Mouse (Mus musculus): ENCODE results near the gene Nf1. TPM values are rescaled to one million over a fixed set of nuclear protein-coding genes. Genes with fewer than 3 reads are reported as not detected.
A peak's percentile ranks its signal among the peaks of the same experiment; 100 is the strongest.

Gene Nf1
- polyA plus RNA-seq, 1 experiment from 2014 or later, result 6.6 TPM

DNA sequence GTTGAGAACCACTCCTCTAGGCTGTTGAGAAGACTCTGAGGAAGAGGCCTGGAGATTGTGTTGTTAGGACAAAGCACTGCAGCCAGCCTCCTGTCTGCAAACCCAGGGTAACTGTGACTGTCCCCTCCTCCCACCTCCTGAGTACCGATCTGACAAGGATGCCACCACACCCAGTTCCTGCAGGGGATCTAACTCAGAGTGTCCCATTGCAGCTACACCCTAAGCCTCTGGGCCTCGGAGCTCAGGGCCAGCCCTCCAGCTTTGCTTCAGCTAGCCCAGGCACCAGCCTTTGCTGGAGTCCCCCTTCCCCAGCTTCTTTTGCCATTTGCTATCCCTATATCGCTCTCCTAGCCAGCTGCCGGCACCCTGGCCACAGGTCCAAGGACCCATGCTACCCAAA is 274.2 kb downstream of the Nf1 start:
- no peaks in the 10 kb centered on the region for H3K9me3 ChIP-seq (ENCODE audit: low read length)
- H3K9ac ChIP-seq (replicated peaks; ENCODE audit: low read length), result no peak overlapping the region
- no peak overlapping the region for H3K4me3 ChIP-seq (ENCODE audit: low read length)
- peaks cover 9% of the 10 kb centered on the region for H3K4me1 ChIP-seq (ENCODE audit: insufficient read depth, low read length)
- no peaks in the 10 kb centered on the region for H3K36me3 ChIP-seq (ENCODE audit: insufficient read depth, low read length)
- no peak for ATAC-seq (ENCODE audit: low FRiP score, low TSS enrichment)
- no peak overlapping the region for H3K27ac ChIP-seq (ENCODE audit: low read length)
- WGBS, result 50% methylated on average over 4 of the region's 4 CpGs
- no peak overlapping the region for H3K4me2 ChIP-seq (replicated peaks; ENCODE audit: low read depth, low read length)
- no peaks in the 10 kb centered on the region for H3K27me3 ChIP-seq (ENCODE audit: insufficient read depth, low read length)

DNA sequence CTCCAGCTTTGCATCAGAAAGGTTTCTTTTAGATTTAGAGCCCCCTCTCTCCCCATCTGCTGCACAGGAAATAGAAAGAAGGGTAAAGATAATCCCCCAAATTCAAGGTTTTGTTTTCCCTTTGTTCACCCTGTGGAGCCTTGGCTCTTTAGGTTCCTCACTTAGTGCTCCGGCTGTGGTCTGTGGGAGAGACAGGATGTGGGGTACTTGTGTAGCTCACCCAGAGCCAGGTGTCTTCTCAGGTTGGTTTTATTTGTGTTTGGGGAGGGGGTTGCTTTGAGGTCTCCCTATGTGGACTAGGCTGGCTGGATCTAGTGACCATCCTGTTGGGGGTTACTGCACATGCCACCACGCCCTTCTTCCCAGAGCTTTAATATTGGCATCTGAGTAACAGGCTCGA is 275.4 kb downstream of the Nf1 start:
- Histone ChIP-seq H3K9me3 (ENCODE audit: low read length) (no peaks in the 10 kb centered on the region), H3K36me3 (ENCODE audit: insufficient read depth, low read length) (no peaks in the 10 kb centered on the region), H3K4me2 (replicated peaks; ENCODE audit: low read depth, low read length) (no peak overlapping the region), H3K27me3 (ENCODE audit: insufficient read depth, low read length) (no peaks in the 10 kb centered on the region), H3K4me3 (ENCODE audit: low read length) (no peak overlapping the region), H3K4me1 (ENCODE audit: insufficient read depth, low read length) (peaks cover 9% of the 10 kb centered on the region), H3K9ac (replicated peaks; ENCODE audit: low read length) (no peak overlapping the region), H3K27ac (ENCODE audit: low read length) (no peak overlapping the region)
- 69% methylated on average over 3 of the region's 3 CpGs for WGBS
- no peak for ATAC-seq (ENCODE audit: low FRiP score, low TSS enrichment)

DNA sequence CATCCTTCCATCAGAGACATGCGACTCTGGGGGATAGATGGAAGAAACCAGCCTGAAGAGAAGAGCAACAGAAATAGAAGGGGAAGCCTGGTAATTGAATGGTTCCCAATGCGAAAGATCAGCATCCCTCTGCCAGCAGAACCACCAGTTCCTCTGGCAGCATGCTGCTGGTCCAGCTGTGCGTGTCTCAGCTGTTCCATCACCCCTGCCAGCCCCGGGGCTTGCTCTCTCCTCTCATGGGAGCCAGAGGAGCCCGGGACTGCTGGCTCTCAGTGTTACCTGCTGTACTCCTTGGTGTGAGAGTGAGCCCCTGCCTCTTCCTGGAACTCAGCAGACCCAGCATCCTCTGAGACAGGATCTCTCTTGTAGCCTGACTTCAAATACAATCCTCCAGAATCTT is 276.4 kb downstream of the Nf1 start:
- no peak overlapping the region for H3K9ac ChIP-seq (replicated peaks; ENCODE audit: low read length)
- ATAC-seq (ENCODE audit: low FRiP score, low TSS enrichment), result no peak
- no peak overlapping the region for H3K4me3 ChIP-seq (ENCODE audit: low read length)
- H3K27me3 ChIP-seq (ENCODE audit: insufficient read depth, low read length), result no peaks in the 10 kb centered on the region
- H3K4me1 ChIP-seq (ENCODE audit: insufficient read depth, low read length), result peaks cover 7% of the 10 kb centered on the region
- WGBS, result 75% methylated on average over 5 of the region's 5 CpGs
- no peak overlapping the region for H3K4me2 ChIP-seq (replicated peaks; ENCODE audit: low read depth, low read length)
- no peak overlapping the region for H3K27ac ChIP-seq (ENCODE audit: low read length)
- no peaks in the 10 kb centered on the region for H3K9me3 ChIP-seq (ENCODE audit: low read length)
- H3K36me3 ChIP-seq (ENCODE audit: insufficient read depth, low read length), result no peaks in the 10 kb centered on the region

DNA sequence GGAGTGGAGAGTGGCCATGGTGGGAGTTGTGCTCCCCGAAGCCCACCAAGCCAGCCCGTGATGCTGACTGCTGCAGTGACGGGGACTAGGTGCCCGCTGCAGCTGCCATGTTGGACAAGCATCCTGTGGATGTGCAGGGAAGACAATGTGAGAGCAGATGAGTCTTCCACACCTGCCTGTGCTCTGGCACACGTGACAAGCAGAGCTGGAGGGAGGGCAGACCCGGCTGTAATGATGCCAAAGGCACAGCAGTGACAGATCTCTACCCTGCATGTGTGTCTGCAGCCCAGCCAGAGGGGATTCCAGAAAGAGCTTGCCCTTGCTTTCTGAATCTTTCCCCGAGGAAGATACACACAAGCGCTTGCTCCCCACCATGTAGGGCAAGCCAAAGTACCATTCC is 278.5 kb downstream of the Nf1 start:
- 87% methylated on average over 8 of the region's 8 CpGs for WGBS
- H3K9me3 ChIP-seq (ENCODE audit: low read length), result no peaks in the 10 kb centered on the region
- no peak overlapping the region for H3K27ac ChIP-seq (ENCODE audit: low read length)
- H3K4me3 ChIP-seq (ENCODE audit: low read length), result no peak overlapping the region
- no peak for ATAC-seq (ENCODE audit: low FRiP score, low TSS enrichment)
- no peak overlapping the region for H3K9ac ChIP-seq (replicated peaks; ENCODE audit: low read length)
- no peak overlapping the region for H3K4me2 ChIP-seq (replicated peaks; ENCODE audit: low read depth, low read length)
- H3K27me3 ChIP-seq (ENCODE audit: insufficient read depth, low read length), result no peaks in the 10 kb centered on the region
- no peaks in the 10 kb centered on the region for H3K36me3 ChIP-seq (ENCODE audit: insufficient read depth, low read length)
- H3K4me1 ChIP-seq (ENCODE audit: insufficient read depth, low read length), result no peaks in the 10 kb centered on the region

DNA sequence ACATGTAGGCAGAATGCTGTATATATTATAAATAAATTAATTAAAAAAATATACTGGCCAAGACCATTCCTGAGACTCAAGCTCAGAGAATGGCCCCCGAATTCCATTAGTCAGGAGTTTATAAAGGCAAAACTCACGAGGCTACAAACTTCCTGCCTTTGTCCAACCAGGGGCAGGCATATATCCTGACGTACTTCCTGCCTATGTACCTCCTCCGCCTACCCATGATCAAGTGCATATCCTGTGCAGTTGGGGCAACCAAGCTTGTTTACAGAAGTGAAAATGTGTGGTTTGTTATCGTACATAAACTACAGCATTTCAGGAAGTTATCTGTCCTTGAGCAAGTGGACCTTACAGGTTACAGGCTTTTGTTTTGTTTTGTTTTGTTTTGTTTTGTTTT is 283.5 kb downstream of the Nf1 start:
- Histone ChIP-seq H3K27ac (ENCODE audit: low read length) (no peak overlapping the region), H3K4me3 (ENCODE audit: low read length) (no peak overlapping the region), H3K27me3 (ENCODE audit: insufficient read depth, low read length) (no peaks in the 10 kb centered on the region), H3K4me1 (ENCODE audit: insufficient read depth, low read length) (no peaks in the 10 kb centered on the region), H3K9me3 (ENCODE audit: low read length) (no peaks in the 10 kb centered on the region), H3K36me3 (ENCODE audit: insufficient read depth, low read length) (no peaks in the 10 kb centered on the region), H3K4me2 (replicated peaks; ENCODE audit: low read depth, low read length) (no peak overlapping the region), H3K9ac (replicated peaks; ENCODE audit: low read length) (no peak overlapping the region)
- no peak for ATAC-seq (ENCODE audit: low FRiP score, low TSS enrichment)
- WGBS, result 67% methylated on average over 5 of the region's 5 CpGs

DNA sequence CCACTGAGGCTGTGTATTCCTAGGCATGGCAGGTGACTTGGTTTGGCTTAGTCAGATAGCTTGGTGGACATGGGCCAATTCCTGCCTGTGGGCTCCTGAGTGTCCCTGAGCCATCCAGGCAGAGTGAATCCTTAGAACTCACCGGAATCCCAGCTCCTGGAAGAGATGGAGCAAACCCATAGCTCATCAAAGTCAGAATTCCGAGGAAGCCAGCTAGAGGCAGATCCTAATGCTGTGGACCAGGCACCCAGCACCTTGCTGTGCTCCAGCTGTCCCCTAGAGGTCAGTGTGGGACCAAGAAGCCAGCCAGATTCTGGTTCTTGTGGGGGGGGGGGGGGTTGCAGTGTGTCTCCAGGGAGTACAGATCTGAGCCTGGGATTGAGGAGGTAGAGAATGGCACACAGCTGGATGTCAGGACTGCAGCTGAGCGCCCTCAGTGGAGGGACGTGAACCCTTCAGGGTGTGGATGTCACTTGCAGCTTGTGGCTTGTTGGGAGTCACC is 285.4 kb downstream of the Nf1 start:
- Histone ChIP-seq H3K4me1 (ENCODE audit: insufficient read depth, low read length) (peaks cover 8% of the 10 kb centered on the region), H3K27ac (ENCODE audit: low read length) (no peak overlapping the region), H3K36me3 (ENCODE audit: insufficient read depth, low read length) (no peaks in the 10 kb centered on the region), H3K27me3 (ENCODE audit: insufficient read depth, low read length) (no peaks in the 10 kb centered on the region), H3K9me3 (ENCODE audit: low read length) (no peaks in the 10 kb centered on the region), H3K4me2 (replicated peaks; ENCODE audit: low read depth, low read length) (no peak overlapping the region), H3K9ac (replicated peaks; ENCODE audit: low read length) (no peak overlapping the region), H3K4me3 (ENCODE audit: low read length) (no peak overlapping the region)
- peak; percentile 55; the same call in 1 of the 2 replicates for ATAC-seq (ENCODE audit: low FRiP score, low TSS enrichment)
- 13% methylated on average over 4 of the region's 4 CpGs for WGBS

DNA sequence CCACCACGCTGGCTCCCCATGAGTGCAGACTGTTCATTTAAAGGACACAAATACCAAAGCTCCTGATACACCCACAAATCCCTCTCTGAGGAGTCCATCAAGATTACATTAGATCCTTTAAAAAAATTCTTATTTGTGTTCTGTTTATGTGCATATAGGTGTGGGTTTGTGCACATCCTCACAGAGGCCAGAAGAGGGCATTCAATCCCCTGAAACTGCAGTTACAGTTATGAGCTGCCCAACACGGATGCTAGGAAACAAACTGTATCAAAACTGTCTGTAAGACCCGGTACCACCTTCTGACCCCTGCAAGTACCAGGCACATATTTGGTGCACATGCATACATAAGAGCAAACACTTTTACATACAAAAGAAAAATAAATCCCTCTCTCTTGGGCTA is 289.2 kb downstream of the Nf1 start:
- ATAC-seq (ENCODE audit: low FRiP score, low TSS enrichment), result no peak
- no peak overlapping the region for H3K4me3 ChIP-seq (ENCODE audit: low read length)
- WGBS, result 73% methylated on average over 3 of the region's 3 CpGs
- no peak overlapping the region for H3K4me2 ChIP-seq (replicated peaks; ENCODE audit: low read depth, low read length)
- no peaks in the 10 kb centered on the region for H3K36me3 ChIP-seq (ENCODE audit: insufficient read depth, low read length)
- no peaks in the 10 kb centered on the region for H3K27me3 ChIP-seq (ENCODE audit: insufficient read depth, low read length)
- no peaks in the 10 kb centered on the region for H3K9me3 ChIP-seq (ENCODE audit: low read length)
- no peak overlapping the region for H3K9ac ChIP-seq (replicated peaks; ENCODE audit: low read length)
- no peak overlapping the region for H3K27ac ChIP-seq (ENCODE audit: low read length)
- peaks cover 15% of the 10 kb centered on the region for H3K4me1 ChIP-seq (ENCODE audit: insufficient read depth, low read length)

DNA sequence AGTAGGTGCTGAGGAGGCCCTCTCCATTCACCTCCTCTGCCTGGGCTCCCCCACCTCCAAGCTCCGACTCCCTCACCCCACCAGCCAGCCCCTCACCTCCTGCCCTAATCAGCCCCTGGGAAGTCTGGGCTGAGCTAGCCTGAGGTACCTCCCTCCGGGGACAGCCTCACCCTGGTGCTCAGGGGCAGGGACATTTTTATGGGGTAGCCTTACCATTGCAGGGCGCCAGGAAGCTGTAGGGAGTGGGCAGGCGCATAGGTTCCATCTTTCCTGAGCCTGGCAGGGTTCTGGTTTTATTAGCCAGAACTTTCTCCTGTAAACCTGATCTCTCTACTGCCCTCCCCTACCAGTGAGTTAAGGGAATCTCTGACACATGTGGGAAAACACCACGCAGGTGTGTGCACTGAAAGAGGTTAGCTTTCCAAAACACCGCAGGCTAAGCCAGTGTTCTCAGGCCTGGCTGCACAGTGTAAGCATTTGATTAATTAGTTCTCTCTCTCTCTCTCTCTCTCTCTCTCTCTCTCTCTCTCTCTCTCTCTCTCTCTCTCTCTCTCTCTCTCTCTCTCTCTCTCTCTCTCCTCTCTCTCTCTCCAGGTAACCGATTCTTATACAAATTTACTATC is 290.4 kb downstream of the Nf1 start:
- Histone ChIP-seq H3K4me2 (replicated peaks; ENCODE audit: low read depth, low read length) (no peak overlapping the region), H3K27ac (ENCODE audit: low read length) (peak overlapping the region; percentile 95), H3K9me3 (ENCODE audit: low read length) (no peaks in the 10 kb centered on the region), H3K4me3 (ENCODE audit: low read length) (no peak overlapping the region), H3K9ac (replicated peaks; ENCODE audit: low read length) (no peak overlapping the region), H3K4me1 (ENCODE audit: insufficient read depth, low read length) (peaks cover 15% of the 10 kb centered on the region), H3K27me3 (ENCODE audit: insufficient read depth, low read length) (no peaks in the 10 kb centered on the region), H3K36me3 (ENCODE audit: insufficient read depth, low read length) (no peaks in the 10 kb centered on the region)
- WGBS, result 44% methylated on average over 7 of the region's 7 CpGs
- peak; percentile 80 for ATAC-seq (ENCODE audit: low FRiP score, low TSS enrichment)

DNA sequence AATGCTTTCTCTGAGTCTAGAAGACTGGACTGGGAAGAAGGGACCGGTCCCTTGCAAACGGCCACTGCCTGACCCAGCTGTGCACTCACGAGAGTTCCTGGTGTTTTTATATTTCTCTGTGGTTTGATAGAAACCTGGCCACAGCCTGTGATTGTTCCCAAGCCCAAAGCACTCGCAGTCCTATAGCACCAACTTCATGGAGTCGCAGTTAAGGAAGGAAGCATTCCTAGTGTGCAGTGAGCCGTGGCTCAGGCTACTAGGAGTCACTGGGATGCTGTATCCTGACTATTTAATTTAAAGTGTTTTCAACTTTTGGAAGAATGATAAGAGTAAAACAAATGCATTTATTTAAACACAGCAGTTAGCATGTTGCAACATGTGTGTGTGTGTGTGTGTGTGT is 291.0 kb downstream of the Nf1 start:
- Histone ChIP-seq H3K4me2 (replicated peaks; ENCODE audit: low read depth, low read length) (no peak overlapping the region), H3K4me3 (ENCODE audit: low read length) (no peak overlapping the region), H3K9me3 (ENCODE audit: low read length) (no peaks in the 10 kb centered on the region), H3K36me3 (ENCODE audit: insufficient read depth, low read length) (no peaks in the 10 kb centered on the region), H3K9ac (replicated peaks; ENCODE audit: low read length) (0 out of 2 replicates have a peak overlapping the region, but pooled peaks have one; percentile 27), H3K27me3 (ENCODE audit: insufficient read depth, low read length) (no peaks in the 10 kb centered on the region), H3K27ac (ENCODE audit: low read length) (peak overlapping the region; percentile 95), H3K4me1 (ENCODE audit: insufficient read depth, low read length) (peaks cover 15% of the 10 kb centered on the region)
- peak; percentile 76; the same call in 1 of the 2 replicates for ATAC-seq (ENCODE audit: low FRiP score, low TSS enrichment)
- WGBS, result 23% methylated on average over 6 of the region's 6 CpGs
